Mouse (Mus musculus) yolk sac, embryonic 10.5 days (tissue): ENCODE data around the gene Pced1b.

Experiments
- DNase-seq: peaks from one replicate; pipeline ENCODE4 v3.0.0-alpha.2; 2017; ENCODE audit warnings: low spot score

The Pced1b gene

GRCm38 (mm10) chr15:97286731-97287130 is 39.8 kb downstream of the Pced1b start:
- DNase-seq = no peak

- no peak for DNase-seq
These were observed 40.7 kb downstream of the Pced1b start for GRCm38 (mm10) chr15:97287436-97288143.

- DNase-seq = no peak
These were observed 41.8 kb downstream of the Pced1b start for GRCm38 (mm10) chr15:97288690-97289089.

- no peak for DNase-seq
These were observed 42.3 kb downstream of the Pced1b start for GRCm38 (mm10) chr15:97289176-97289575.

- DNase-seq = no peak
These were observed 43.4 kb downstream of the Pced1b start for GRCm38 (mm10) chr15:97290351-97290750.

DNA sequence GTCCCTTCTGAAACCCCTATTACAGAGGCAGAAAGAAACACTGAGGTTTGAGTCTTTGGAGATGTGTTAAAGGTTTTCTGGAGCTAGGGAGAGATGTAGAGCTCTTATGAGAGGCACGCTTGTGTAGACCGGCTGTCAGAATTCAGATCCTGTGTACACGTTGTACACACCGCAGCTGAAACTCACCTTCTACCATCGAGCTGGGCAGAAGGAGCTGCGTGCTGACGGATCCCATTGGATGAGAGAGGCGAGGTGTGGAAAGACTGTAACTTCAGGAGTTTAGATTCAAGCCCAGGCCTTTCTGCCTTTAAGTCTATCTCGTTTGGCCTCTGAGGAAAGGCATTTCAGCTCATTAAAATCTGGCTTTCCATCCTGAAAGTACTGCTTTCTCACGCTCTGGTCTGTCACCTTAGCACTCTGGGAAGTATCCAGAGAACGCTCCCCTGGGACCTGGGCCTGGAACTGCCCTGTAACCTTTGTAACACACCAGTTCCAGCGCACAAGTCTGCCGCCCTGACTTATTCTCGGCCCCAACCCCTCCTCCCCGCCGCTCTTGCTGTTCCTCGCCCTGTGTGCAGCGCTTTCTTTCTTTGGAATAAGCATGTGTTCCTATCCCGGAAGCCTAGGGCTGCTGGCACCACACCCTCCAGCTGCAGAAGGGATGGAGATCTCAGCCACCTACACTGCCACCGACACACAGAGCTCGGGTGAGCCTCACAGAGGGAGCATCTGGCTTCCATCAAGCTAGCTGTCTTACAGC is 44.6 kb downstream of the Pced1b start:
- no peak for DNase-seq

- no peak for DNase-seq
These were observed 61.0 kb downstream of the Pced1b start for GRCm38 (mm10) chr15:97307935-97308334.

- no peak for DNase-seq
These were observed 62.6 kb downstream of the Pced1b start for GRCm38 (mm10) chr15:97309533-97309932.

- no peak for DNase-seq
These were observed 63.3 kb downstream of the Pced1b start for GRCm38 (mm10) chr15:97310251-97310650.

GRCm38 (mm10) chr15:97311211-97311610 is 64.3 kb downstream of the Pced1b start:
- no peak for DNase-seq

DNA sequence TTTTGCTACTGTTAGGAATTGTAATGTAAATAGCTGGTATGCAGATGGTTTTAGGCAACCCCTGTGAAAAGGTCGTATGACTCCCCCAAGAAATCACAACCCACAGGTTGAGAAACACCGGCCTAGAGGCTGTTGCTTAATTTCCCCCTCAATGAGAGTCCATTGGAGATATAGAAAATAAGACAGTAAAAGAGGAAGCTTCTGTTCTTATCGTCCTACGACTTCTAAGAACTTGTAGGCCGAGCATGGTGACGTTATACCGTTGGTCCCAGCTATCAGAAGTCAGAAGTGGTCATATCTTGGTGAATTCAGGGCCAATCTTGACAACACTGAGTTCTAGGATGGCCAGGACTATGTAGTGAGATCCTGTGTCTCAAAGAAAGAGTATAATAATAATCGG is 65.0 kb downstream of the Pced1b start:
- DNase-seq = no peak

- DNase-seq = no peak
These were observed 68.0 kb downstream of the Pced1b start for GRCm38 (mm10) chr15:97314720-97315421.

GRCm38 (mm10) chr15:97315422-97315757 is 68.5 kb downstream of the Pced1b start:
- no peak for DNase-seq

GRCm38 (mm10) chr15:97318365-97319001 is 71.6 kb downstream of the Pced1b start:
- DNase-seq = no peak

GRCm38 (mm10) chr15:97322821-97323220 is 75.9 kb downstream of the Pced1b start:
- no peak for DNase-seq

DNA sequence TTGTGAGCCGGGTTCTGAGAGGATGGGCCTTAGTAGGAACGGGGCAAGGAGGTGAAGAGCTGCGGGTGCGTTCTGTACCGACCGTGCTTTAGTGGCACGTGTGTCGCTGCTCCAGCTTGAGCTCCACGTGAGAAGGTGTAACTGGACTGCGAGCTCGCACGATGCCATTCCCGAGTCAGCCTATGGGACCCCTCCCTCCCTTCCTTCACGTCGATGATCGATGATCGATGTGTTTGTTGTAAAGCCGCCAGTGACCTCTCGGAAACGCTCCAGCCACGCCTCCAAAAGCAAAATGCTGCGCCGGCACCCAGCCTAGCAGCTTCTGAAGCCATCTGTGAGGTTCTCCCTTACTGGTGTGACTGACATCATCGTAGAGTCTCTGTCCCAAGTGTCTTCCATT is 76.6 kb downstream of the Pced1b start:
- DNase-seq = no peak

DNA sequence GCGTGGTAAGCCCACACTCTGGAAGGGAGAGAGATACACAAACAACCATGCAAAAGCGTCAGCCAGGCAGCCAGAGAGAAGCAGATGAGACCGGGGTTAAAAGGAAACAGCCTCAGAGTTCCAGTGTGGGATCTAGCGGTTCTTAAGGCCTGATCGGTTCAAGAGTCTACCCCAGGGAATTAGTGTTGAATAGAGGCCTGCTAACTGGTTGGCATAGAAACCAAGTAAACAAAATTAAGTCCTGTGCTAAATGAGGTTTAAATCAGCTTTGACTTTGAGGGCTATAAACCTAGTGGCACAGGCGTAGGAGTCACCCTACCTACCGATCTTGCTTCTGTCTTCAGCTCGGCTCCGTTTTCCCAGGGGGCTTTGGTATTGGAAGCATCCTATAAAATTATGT is 77.4 kb downstream of the Pced1b start:
- DNase-seq = no peak

DNA sequence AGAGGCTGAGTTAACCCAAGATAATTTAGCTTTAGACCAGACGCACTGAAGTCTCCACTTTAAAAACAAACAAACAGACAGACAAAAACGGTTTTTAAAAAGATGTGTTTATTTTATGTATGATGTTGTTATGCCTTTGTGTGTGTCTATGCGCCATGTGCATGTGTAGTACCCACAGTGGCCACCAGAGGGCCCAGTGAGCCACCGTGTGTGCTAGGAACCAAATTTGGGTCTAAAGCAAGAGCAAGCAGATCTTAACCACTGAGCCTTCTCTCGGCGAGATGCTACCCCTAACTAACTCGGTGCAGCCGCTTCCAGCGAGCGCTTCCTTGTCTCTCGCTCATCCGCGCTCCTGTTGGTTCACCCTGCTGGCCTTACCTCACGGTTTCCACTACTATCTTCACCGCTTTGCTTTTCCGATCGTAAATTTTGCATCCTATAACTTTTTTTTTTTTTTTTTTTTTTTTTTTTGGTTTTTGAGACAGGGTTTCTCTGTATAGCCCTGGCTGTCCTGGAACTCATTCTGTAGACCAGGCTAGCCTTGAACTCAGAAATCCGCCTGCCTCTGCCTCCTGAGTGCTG is 80.7 kb downstream of the Pced1b start:
- DNase-seq = no peak

GRCm38 (mm10) chr15:97332582-97332981 is 85.7 kb downstream of the Pced1b start:
- DNase-seq = no peak

- DNase-seq = no peak
These were observed 90.9 kb downstream of the Pced1b start for GRCm38 (mm10) chr15:97337636-97338352.

DNA sequence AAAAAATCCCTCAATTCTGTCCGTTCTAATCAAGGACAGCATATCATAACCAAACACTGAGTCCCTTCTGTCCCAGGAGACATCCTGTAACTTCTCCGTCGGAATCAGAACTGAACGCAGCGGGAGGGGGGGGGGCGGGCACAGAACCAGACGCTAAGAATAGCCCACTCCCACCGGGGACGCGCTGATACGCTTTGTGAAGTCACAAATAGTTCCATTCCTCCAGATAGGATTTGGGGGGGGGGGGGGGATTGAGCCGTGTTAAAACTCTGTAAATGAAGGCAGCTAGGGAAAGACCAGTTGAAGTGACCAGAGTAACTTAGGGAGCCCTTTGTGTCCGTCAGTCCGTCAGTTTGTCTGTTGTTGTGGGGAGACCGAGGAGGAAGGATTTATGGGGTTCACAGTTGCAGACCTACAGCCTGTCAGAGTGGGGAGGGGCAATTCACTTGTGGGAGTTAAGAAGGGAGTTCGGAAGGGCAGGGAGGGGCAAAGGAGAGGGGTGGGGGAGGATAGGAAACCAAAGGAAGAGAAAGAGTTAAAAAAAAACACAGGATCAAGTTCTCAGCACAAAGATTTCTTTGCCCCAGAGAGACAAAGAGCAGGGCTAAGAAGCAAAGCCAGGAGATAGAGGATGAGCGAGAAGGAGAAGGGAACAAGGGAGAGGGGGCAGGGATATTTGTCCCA is 91.6 kb downstream of the Pced1b start:
- DNase-seq = no peak
